Mouse (Mus musculus): Measurements from ENCODE around the gene Trip12. TPM values are rescaled to one million over a fixed set of nuclear protein-coding genes. Genes with fewer than 3 reads are reported as not detected.

Gene Trip12
- polyA plus RNA-seq, 1 experiment from 2014 or later, result 82.7 TPM

GRCm38 (mm10) chr1:84803788-84804187 lies 36.5 kb downstream of the Trip12 start:
- ATAC-seq (replicated peaks; ENCODE audit: insufficient number of reproducible peaks, low FRiP score, low TSS enrichment, low read depth) (no peak), DNase-seq (ENCODE audit: low spot score) (no peak)
- WGBS, result 96% methylated on average over 1 of the region's 1 CpGs
- Histone ChIP-seq H3K9me3 (replicated peaks; ENCODE audit: control insufficient read depth, low read length) (no peaks in the 10 kb centered on the region), H3K4me2 (ENCODE audit: low read depth, low read length) (no peak overlapping the region), H3K4me3 (ENCODE audit: low read depth, low read length) (no peak overlapping the region), H3K4me1 (ENCODE audit: control insufficient read depth, insufficient read depth, low read length) (no peaks in the 10 kb centered on the region), H3K27me3 (ENCODE audit: control insufficient read depth, insufficient read depth, low read length) (no peaks in the 10 kb centered on the region), H3K27ac (replicated peaks; ENCODE audit: low read depth, low read length) (no peak overlapping the region), H3K36me3 (replicated peaks; ENCODE audit: control insufficient read depth, insufficient read depth, low read depth, low read length) (no peaks in the 10 kb centered on the region), H3K9ac (replicated peaks; ENCODE audit: low read length) (no peak overlapping the region)

GRCm38 (mm10) chr1:84799166-84799565 lies 41.1 kb downstream of the Trip12 start:
- DNase-seq (ENCODE audit: low spot score) (no peak), ATAC-seq (replicated peaks; ENCODE audit: insufficient number of reproducible peaks, low FRiP score, low TSS enrichment, low read depth) (no peak)
- H3K27me3 ChIP-seq (ENCODE audit: control insufficient read depth, insufficient read depth, low read length), result no peaks in the 10 kb centered on the region

GRCm38 (mm10) chr1:84795335-84795734 lies 45.0 kb downstream of the Trip12 start:
- Histone ChIP-seq H3K4me3 (ENCODE audit: low read depth, low read length) (no peak overlapping the region), H3K4me1 (ENCODE audit: control insufficient read depth, insufficient read depth, low read length) (no peaks in the 10 kb centered on the region), H3K36me3 (replicated peaks; ENCODE audit: control insufficient read depth, insufficient read depth, low read depth, low read length) (no peaks in the 10 kb centered on the region; the same call in none of the 2 replicates), H3K9me3 (replicated peaks; ENCODE audit: control insufficient read depth, low read length) (no peaks in the 10 kb centered on the region), H3K27me3 (ENCODE audit: control insufficient read depth, insufficient read depth, low read length) (no peaks in the 10 kb centered on the region), H3K4me2 (ENCODE audit: low read depth, low read length) (no peak overlapping the region), H3K9ac (replicated peaks; ENCODE audit: low read length) (no peak overlapping the region), H3K27ac (replicated peaks; ENCODE audit: low read depth, low read length) (no peak overlapping the region)
- 95% methylated on average over 7 of the region's 7 CpGs for WGBS
- ATAC-seq (replicated peaks; ENCODE audit: insufficient number of reproducible peaks, low FRiP score, low TSS enrichment, low read depth) (no peak), DNase-seq (ENCODE audit: low spot score) (no peak)

More at GRCm38 (mm10) chr1:84799166-84799565, 41.1 kb downstream of the Trip12 start:
- Histone ChIP-seq H3K27ac (replicated peaks; ENCODE audit: low read depth, low read length) (no peak overlapping the region), H3K9me3 (replicated peaks; ENCODE audit: control insufficient read depth, low read length) (no peaks in the 10 kb centered on the region), H3K9ac (replicated peaks; ENCODE audit: low read length) (no peak overlapping the region), H3K4me1 (ENCODE audit: control insufficient read depth, insufficient read depth, low read length) (no peaks in the 10 kb centered on the region), H3K36me3 (replicated peaks; ENCODE audit: control insufficient read depth, insufficient read depth, low read depth, low read length) (no peaks in the 10 kb centered on the region), H3K4me2 (ENCODE audit: low read depth, low read length) (no peak overlapping the region), H3K4me3 (ENCODE audit: low read depth, low read length) (no peak overlapping the region)

GRCm38 (mm10) chr1:84791393-84791792 lies 48.9 kb downstream of the Trip12 start:
- 90% methylated on average over 2 of the region's 2 CpGs for WGBS
- H3K9ac ChIP-seq (replicated peaks; ENCODE audit: low read length), result no peak overlapping the region
- H3K36me3 ChIP-seq (replicated peaks; ENCODE audit: control insufficient read depth, insufficient read depth, low read depth, low read length), result peaks cover 2% of the 10 kb centered on the region
- no peaks in the 10 kb centered on the region for H3K27me3 ChIP-seq (ENCODE audit: control insufficient read depth, insufficient read depth, low read length)
- H3K9me3 ChIP-seq (replicated peaks; ENCODE audit: control insufficient read depth, low read length), result no peaks in the 10 kb centered on the region
- no peak overlapping the region for H3K27ac ChIP-seq (replicated peaks; ENCODE audit: low read depth, low read length)
- no peak overlapping the region for H3K4me2 ChIP-seq (ENCODE audit: low read depth, low read length)
- H3K4me3 ChIP-seq (ENCODE audit: low read depth, low read length), result no peak overlapping the region
- ATAC-seq (replicated peaks; ENCODE audit: insufficient number of reproducible peaks, low FRiP score, low TSS enrichment, low read depth) (no peak), DNase-seq (ENCODE audit: low spot score) (no peak)
- no peaks in the 10 kb centered on the region for H3K4me1 ChIP-seq (ENCODE audit: control insufficient read depth, insufficient read depth, low read length)

- Histone ChIP-seq H3K4me2 (ENCODE audit: low read depth, low read length) (no peak overlapping the region), H3K36me3 (replicated peaks; ENCODE audit: control insufficient read depth, insufficient read depth, low read depth, low read length) (no peaks in the 10 kb centered on the region), H3K27me3 (ENCODE audit: control insufficient read depth, insufficient read depth, low read length) (no peaks in the 10 kb centered on the region), H3K9me3 (replicated peaks; ENCODE audit: control insufficient read depth, low read length) (no peaks in the 10 kb centered on the region), H3K4me3 (ENCODE audit: low read depth, low read length) (no peak overlapping the region), H3K4me1 (ENCODE audit: control insufficient read depth, insufficient read depth, low read length) (no peaks in the 10 kb centered on the region), H3K27ac (replicated peaks; ENCODE audit: low read depth, low read length) (no peak overlapping the region), H3K9ac (replicated peaks; ENCODE audit: low read length) (no peak overlapping the region)
- ATAC-seq (replicated peaks; ENCODE audit: insufficient number of reproducible peaks, low FRiP score, low TSS enrichment, low read depth) (no peak), DNase-seq (ENCODE audit: low spot score) (no peak)
- 90% methylated on average over 3 of the region's 3 CpGs for WGBS
These were observed 59.7 kb downstream of the Trip12 start for GRCm38 (mm10) chr1:84780630-84781029.

GRCm38 (mm10) chr1:84777455-84777854 lies 62.9 kb downstream of the Trip12 start:
- Histone ChIP-seq H3K27ac (replicated peaks; ENCODE audit: low read depth, low read length) (no peak overlapping the region), H3K4me1 (ENCODE audit: control insufficient read depth, insufficient read depth, low read length) (no peaks in the 10 kb centered on the region), H3K36me3 (replicated peaks; ENCODE audit: control insufficient read depth, insufficient read depth, low read depth, low read length) (no peaks in the 10 kb centered on the region), H3K9ac (replicated peaks; ENCODE audit: low read length) (no peak overlapping the region), H3K27me3 (ENCODE audit: control insufficient read depth, insufficient read depth, low read length) (no peaks in the 10 kb centered on the region), H3K4me2 (ENCODE audit: low read depth, low read length) (no peak overlapping the region), H3K4me3 (ENCODE audit: low read depth, low read length) (no peak overlapping the region), H3K9me3 (replicated peaks; ENCODE audit: control insufficient read depth, low read length) (no peaks in the 10 kb centered on the region)
- no peak for ATAC-seq (replicated peaks; ENCODE audit: insufficient number of reproducible peaks, low FRiP score, low TSS enrichment, low read depth)
- no peak for DNase-seq (ENCODE audit: low spot score)
- WGBS, result 84% methylated on average over 1 of the region's 1 CpGs

GRCm38 (mm10) chr1:84758843-84759242 lies 81.5 kb downstream of the Trip12 start:
- Histone ChIP-seq H3K4me2 (ENCODE audit: low read depth, low read length) (no peak overlapping the region), H3K27me3 (ENCODE audit: control insufficient read depth, insufficient read depth, low read length) (no peaks in the 10 kb centered on the region), H3K36me3 (replicated peaks; ENCODE audit: control insufficient read depth, insufficient read depth, low read depth, low read length) (peaks cover 9% of the 10 kb centered on the region), H3K4me1 (ENCODE audit: control insufficient read depth, insufficient read depth, low read length) (no peaks in the 10 kb centered on the region), H3K9me3 (replicated peaks; ENCODE audit: control insufficient read depth, low read length) (no peaks in the 10 kb centered on the region), H3K4me3 (ENCODE audit: low read depth, low read length) (no peak overlapping the region), H3K27ac (replicated peaks; ENCODE audit: low read depth, low read length) (no peak overlapping the region), H3K9ac (replicated peaks; ENCODE audit: low read length) (no peak overlapping the region)
- ATAC-seq (replicated peaks; ENCODE audit: insufficient number of reproducible peaks, low FRiP score, low TSS enrichment, low read depth) (no peak), DNase-seq (ENCODE audit: low spot score) (no peak)
- WGBS, result 94% methylated on average over 4 of the region's 4 CpGs

GRCm38 (mm10) chr1:84742156-84742555 lies 98.2 kb downstream of the Trip12 start:
- Histone ChIP-seq H3K4me3 (ENCODE audit: low read depth, low read length) (no peak overlapping the region), H3K9me3 (replicated peaks; ENCODE audit: control insufficient read depth, low read length) (no peaks in the 10 kb centered on the region), H3K4me2 (ENCODE audit: low read depth, low read length) (no peak overlapping the region), H3K36me3 (replicated peaks; ENCODE audit: control insufficient read depth, insufficient read depth, low read depth, low read length) (no peaks in the 10 kb centered on the region; the same call in 1 of the 2 replicates), H3K27me3 (ENCODE audit: control insufficient read depth, insufficient read depth, low read length) (no peaks in the 10 kb centered on the region), H3K27ac (replicated peaks; ENCODE audit: low read depth, low read length) (no peak overlapping the region), H3K9ac (replicated peaks; ENCODE audit: low read length) (no peak overlapping the region), H3K4me1 (ENCODE audit: control insufficient read depth, insufficient read depth, low read length) (no peaks in the 10 kb centered on the region)
- ATAC-seq (replicated peaks; ENCODE audit: insufficient number of reproducible peaks, low FRiP score, low TSS enrichment, low read depth) (no peak), DNase-seq (ENCODE audit: low spot score) (no peak)
- 90% methylated on average over 3 of the region's 3 CpGs for WGBS
